Mouse (Mus musculus): Measurements from ENCODE around the gene Krtap19-4. TPM values are rescaled to one million over a fixed set of nuclear protein-coding genes. Genes with fewer than 3 reads are reported as not detected.

Gene Krtap19-4
- not detected for total RNA-seq (2022)

DNA sequence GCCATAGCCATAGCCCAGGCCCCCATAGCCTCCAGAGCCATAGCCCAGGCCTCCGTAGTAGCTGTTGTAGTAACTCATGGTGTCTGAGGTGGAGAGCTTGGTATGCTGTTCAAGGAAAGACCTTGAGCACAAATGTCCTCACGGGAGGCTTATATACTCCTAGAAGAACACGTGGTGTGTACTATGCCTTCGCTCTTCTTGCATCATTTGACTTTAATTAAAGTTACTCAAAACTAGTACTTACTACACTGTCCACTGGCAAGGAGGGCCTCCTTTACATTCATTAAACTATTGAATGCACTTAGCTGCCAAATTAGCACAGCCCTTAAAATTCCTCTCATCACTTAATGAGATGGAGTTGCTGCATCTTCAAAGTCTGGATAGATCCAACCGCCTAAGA lies at the start of gene Krtap19-4:
TSS of gene Krtap19-4 (minus strand) at position 101 of the 400 bp plus-strand sequence.
- DNase-seq, result no peak

DNA sequence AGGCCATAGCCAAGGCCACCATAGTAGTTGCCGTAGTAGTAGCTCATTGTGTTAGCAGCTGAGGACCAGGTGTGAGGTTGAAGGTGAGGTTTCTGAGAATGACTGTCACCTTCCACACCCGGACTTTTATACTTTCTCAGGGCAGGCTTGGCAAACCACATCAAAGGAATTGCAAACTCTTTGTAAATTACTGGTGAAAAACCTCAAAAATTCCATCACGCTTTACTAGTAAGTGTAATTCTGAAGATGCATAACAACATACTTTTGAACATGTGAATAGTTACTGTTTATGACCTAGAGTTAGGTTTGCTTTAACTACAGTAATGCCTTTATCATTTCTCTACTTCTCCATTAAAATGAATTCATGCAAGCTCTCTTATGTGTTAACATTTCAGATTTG lies 47.3 kb upstream of the Krtap19-4 start, which contains the start of gene Krtap19-9b:
TSS of gene Krtap19-9b (minus strand) at position 101 of the 400 bp plus-strand sequence.
- no peak for DNase-seq

GRCm38 (mm10) chr16:88896357-88896756 lies 11.5 kb upstream of the Krtap19-4 start, which contains the start of gene Krtap19-5:
Gene Krtap19-5 (minus strand): TSS chr16:88896457.
- DNase-seq, result no peak

DNA sequence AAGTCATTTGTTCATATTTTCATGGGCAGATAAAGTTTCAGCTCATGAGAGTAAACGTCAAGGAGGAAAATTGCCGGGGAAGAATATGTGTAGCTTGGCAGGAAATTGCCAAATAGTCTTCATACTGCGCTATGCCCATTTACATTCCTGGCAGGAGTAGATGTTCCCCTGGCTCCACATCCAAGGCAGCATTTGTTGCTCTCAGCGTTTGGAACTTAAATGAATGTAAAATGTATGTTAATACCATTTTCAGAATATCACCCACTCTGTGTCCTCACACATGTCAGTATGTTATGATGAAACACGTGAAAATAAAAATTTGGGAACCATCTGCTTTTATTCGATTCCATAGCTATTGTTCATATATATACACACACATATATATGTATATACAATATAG lies 2.0 kb upstream of the Krtap19-4 start:
- DNase-seq, result no peak

- no peak for DNase-seq
These were observed 7.0 kb downstream of the Krtap19-4 start, which contains the start of gene Krtap19-3 for GRCm38 (mm10) chr16:88877938-88878337. Gene Krtap19-3 (minus strand): TSS chr16:88878038.

DNA sequence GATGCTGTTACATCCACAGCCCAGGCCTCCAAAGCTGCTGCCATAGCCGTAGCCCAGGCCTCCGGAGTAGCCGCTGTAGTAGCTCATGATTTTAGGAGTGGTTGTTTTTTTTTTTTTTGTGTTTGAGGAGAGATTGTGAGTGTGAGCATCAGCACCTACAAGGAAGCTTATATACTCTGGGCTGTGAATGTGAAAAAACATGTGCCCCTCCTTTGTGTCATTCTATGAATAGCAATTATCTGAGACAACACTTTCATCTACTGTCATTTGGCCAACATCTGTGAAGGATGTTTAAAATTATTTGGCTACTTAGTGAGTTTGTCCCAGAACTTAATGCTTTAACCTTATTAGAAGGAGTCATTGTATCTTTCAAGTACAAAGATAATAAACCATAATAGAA lies 10.7 kb downstream of the Krtap19-4 start, which contains the start of gene Krtap19-2:
TSS of gene Krtap19-2 (minus strand) at position 101 of the 400 bp plus-strand sequence.
- no peak for DNase-seq

GRCm38 (mm10) chr16:88869311-88869710 lies 15.6 kb downstream of the Krtap19-4 start, which contains the start of gene Krtap19-1:
Gene Krtap19-1 (minus strand): TSS chr16:88869411.
- no peak for DNase-seq

DNA sequence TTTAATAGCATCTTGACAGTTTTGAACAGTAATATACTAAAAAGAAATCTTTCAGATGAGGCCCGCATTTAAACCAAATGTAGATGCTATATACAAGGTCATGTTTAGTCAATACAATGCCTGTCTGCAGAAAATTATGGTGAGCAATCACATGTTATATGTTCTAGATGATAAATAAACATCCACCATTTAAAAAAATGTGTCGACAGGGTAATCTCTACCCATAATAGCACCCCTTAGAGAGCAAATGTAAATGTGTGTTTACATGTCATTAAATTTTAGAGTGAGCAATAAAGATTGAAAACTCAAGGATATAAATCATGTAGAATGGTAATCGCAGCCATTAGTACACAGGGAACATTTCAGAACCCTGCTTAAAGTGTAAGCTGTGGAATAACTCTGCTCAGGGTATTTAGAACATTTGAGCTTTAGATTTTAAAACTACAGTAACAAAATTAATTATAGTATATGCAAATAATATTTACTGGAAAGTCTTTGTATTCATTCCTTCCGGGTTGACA lies 19.9 kb downstream of the Krtap19-4 start:
- DNase-seq, result no peak

DNA sequence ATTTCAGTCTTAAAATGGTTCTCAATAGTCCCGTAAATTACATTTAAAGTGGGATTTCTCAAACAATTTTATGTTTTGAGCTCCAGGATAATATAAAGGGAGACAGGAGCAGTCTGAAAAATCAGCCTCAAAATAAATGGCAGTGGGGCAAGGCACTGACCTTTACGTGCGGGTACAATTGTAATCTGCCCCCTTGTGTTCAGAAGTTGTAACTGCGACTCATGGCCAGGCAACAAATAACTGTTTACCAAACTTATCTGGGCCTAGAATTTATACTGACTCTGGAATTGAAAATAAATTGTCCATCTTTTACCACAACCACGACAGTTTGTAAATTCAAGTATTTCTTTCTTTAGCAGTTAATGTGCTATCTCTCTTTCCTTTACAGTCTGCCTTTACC lies 33.4 kb downstream of the Krtap19-4 start:
- DNase-seq, result no peak

DNA sequence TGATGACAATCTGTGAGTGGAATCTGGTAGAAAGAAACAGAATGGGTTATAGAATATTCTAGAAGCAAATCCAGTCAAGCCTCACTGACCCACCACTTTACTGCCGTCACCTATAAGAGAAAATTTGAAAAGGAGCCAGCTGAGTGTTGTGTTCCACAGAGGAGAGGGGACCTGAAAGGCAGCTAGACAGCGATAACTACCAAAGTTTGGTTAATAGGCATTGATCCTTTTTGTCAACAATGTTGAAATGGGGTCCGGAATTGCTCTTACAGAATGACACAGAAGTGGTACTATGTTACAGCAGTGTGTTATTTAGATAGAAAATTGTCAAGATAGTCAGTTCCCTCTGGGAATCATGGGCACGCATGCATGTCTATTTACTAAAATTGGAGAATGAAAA lies 36.3 kb downstream of the Krtap19-4 start:
- no peak for DNase-seq

- DNase-seq, result no peak
These were observed 37.5 kb downstream of the Krtap19-4 start for GRCm38 (mm10) chr16:88847363-88847762.

Other genes starting within 250 kb of the Krtap19-4 start
- gene Krtap26-1, start 237.3 kb downstream of the Krtap19-4 start, total RNA-seq (2022), result not detected
- gene Krtap27-1, start 213.4 kb downstream of the Krtap19-4 start, total RNA-seq (2022), result not detected
- gene 2310061N02Rik, start 177.1 kb downstream of the Krtap19-4 start, total RNA-seq (2022), result not detected
- not detected for gene Krtap13-1, start 156.2 kb downstream of the Krtap19-4 start, total RNA-seq (2022)
- not detected for gene Krtap13, start 133.5 kb downstream of the Krtap19-4 start, total RNA-seq (2022)
- not detected for gene 2310034C09Rik, start 126.2 kb downstream of the Krtap19-4 start, total RNA-seq (2022)
- gene 2310057N15Rik, start 110.9 kb downstream of the Krtap19-4 start, total RNA-seq (2022), result not detected
- not detected for gene Gm5965, start 107.2 kb downstream of the Krtap19-4 start, total RNA-seq (2022)
- gene Gm20741, start 72.9 kb downstream of the Krtap19-4 start, total RNA-seq (2022), result not detected
- gene Krtap15, start 64.9 kb downstream of the Krtap19-4 start, total RNA-seq (2022), result not detected
- gene Krtap14, start 58.9 kb downstream of the Krtap19-4 start, total RNA-seq (2022), result not detected
- not detected for gene Krtap19-1, start 15.7 kb downstream of the Krtap19-4 start, total RNA-seq (2022)
- gene Krtap19-2, start 10.8 kb downstream of the Krtap19-4 start, total RNA-seq (2022), result not detected
- not detected for gene Krtap19-3, start 7.1 kb downstream of the Krtap19-4 start, total RNA-seq (2022)
- gene Krtap19-5, start 11.4 kb upstream of the Krtap19-4 start, total RNA-seq (2022), result not detected
- not detected for gene Krtap19-9b, start 47.2 kb upstream of the Krtap19-4 start, total RNA-seq (2022)
- not detected for gene Krtap16-3, start 77.8 kb upstream of the Krtap19-4 start, total RNA-seq (2022)
- gene Krtap22-2, start 125.7 kb upstream of the Krtap19-4 start, total RNA-seq (2022), result not detected
- not detected for gene Gm10229, start 130.2 kb upstream of the Krtap19-4 start, total RNA-seq (2022)
- gene Krtap6-1, start 146.6 kb upstream of the Krtap19-4 start, total RNA-seq (2022), result not detected
- not detected for gene Gm10228, start 156.4 kb upstream of the Krtap19-4 start, total RNA-seq (2022)
- gene Krtap6-5, start 162.8 kb upstream of the Krtap19-4 start, total RNA-seq (2022), result not detected
- not detected for gene 1110025L11Rik, start 178.9 kb upstream of the Krtap19-4 start, total RNA-seq (2022)
- gene Krtap6-3, start 198.9 kb upstream of the Krtap19-4 start, total RNA-seq (2022), result not detected